Mouse (Mus musculus) embryo, embryonic 10 days (tissue): ENCODE data around the gene Grhpr.
"Not testable (repeated sequence)": the region's sequence is repeated elsewhere in the genome, so short reads cannot be mapped to it uniquely, and the experiment has no call there.

Experiments
- DNase-seq: peaks from one replicate; pipeline ENCODE4 v3.0.0-alpha.2; 2015; ENCODE audit warnings: low spot score

The Grhpr gene

DNA sequence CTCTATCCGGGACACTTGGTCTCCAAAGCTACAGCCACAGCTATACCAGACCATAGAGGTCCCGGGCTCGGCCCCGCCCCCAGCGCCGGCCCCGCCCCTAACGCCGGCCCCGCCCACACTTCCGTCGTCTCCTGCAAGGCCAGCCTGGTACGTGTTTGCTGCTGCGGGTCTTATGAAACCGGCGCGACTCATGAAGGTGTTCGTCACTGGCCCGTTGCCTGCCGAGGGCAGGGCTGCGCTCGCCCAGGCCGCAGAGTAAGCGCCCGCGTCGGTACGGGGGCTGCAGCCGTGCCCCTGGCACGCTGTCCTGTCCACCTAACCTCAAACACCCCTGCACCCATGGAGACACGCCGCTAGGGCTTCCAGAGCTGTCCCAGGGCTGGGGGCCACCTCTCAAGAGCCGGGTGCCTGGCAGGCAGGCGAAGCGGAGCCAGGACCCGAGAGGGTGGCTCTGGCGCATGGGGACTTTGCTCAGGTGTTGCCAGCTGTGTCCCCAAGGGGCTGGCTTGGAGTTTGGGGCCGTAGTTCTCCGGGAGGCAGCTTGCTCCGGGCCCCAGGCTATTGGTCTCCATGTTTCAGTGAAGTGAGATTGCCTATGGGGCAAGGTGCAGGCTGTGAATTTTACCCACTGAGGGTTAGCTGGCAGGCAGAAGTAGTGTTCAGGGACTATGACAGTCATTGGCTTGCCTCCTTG, at the start of gene Grhpr:
Grhpr (plus strand) TSS at position 116 of the 694 bp plus-strand sequence.
- DNase-seq = peak; percentile 78

GRCm38 (mm10) chr4:44931732-44932131, 49.5 kb upstream of the Grhpr start:
- DNase-seq = no peak

GRCm38 (mm10) chr4:44938359-44939340, 42.5 kb upstream of the Grhpr start:
- DNase-seq = no peak

GRCm38 (mm10) chr4:44939576-44940249, 41.5 kb upstream of the Grhpr start:
- DNase-seq = no peak

DNA sequence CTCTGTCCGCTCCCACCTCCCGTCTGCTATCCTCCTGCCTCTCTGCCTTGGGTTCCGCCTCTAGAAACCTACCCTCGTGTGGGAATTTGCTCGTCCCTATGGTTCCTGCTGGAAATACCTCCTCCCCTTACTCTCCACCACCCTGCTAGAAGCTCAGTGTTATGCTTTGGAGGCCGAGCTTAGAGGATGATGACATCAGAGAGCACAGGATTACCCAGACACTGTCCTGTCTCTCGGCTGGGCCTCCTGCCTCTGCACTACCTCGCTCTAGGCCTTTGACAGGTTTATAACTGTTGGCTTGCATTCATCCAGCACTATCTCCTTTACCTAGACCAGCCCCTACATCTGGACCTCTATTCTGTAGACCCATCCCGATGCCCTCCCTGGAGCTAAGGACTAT, 40.9 kb upstream of the Grhpr start:
- no peak for DNase-seq

DNA sequence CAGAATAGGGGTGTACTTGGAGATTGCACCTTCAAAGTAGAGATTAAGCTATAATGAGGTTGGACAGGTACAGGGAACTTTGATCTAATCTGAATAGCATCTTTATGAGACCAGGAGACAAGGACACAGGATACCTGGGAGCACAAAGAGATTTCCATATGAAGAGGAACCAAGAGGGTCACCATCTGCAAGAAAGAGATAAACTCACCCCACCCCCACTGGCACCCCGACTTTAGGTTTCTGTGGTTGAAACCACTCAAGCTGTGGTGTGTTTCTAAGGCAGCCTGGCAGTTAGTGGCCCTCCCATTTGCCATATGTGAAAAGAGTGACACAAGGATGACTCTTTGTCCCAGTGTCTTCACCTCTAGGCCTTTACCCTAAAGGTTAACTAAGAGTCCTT, 39.0 kb upstream of the Grhpr start:
- no peak for DNase-seq

DNA sequence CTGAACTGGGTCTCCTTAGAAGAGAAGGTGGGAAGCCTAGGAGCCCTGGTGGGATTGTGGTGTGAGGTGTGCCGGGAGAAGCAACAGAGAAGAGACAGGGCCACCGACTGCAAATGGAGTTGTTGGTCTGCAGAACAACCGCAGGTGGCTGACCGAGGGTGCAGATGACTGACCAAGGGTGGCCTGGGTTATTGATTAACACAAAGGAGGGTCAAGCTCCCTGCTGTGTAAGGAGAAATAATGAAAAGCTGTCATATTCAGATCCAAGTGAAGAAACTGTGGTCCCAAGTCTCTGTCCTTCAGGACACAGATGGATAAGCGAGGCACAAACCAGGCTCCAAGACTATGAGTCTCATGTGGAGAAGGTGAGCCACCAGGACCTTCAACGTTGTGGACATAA, 37.7 kb upstream of the Grhpr start:
- DNase-seq = no peak

- DNase-seq = no peak
These were observed 36.6 kb upstream of the Grhpr start for GRCm38 (mm10) chr4:44944426-44945075.

- not testable (repeated sequence) for DNase-seq
These were observed 35.1 kb upstream of the Grhpr start for GRCm38 (mm10) chr4:44946126-44946525.

DNA sequence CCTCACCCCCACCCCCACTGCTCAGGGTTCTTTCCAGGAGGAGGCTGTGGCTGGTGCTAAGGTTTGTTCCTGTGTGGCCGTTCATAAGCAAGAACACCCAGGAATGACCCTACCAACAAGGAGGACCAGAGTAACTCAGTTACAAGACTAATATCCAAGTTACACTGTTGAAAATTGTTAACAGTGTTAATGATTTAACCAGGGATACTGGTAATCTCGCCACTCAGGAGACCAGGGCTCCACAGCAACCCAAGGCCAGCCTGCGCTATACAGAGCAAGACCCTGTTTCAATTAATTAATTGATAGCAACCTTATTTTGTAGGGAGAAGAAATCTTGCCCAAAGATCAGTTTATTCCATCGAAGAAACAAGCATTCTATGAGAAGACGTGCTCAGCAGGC, 33.7 kb upstream of the Grhpr start:
- no peak for DNase-seq

- DNase-seq = no peak
These were observed 32.9 kb upstream of the Grhpr start for GRCm38 (mm10) chr4:44948314-44948713.

GRCm38 (mm10) chr4:44953041-44953440, 28.2 kb upstream of the Grhpr start:
- DNase-seq = peak; percentile 38

DNA sequence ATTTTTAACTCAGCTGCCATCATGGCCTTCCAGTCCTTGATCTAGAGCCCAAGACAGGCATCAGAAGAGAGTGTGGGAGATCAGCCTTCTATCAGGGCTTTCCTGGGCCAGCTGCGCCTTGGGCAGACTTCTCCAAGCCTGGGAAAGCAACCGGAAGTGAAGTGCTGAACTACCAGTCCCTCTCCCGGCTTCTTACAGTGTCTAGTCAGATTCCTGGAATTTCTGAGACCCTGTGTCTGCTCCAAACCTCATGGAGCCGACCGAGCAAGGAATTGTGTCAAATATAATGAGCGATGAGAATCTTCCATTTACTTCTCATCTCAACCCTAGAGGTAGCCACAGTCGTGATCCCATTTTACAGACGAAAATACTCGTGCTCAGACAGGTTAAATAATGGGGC, 22.4 kb upstream of the Grhpr start:
- DNase-seq = no peak

DNA sequence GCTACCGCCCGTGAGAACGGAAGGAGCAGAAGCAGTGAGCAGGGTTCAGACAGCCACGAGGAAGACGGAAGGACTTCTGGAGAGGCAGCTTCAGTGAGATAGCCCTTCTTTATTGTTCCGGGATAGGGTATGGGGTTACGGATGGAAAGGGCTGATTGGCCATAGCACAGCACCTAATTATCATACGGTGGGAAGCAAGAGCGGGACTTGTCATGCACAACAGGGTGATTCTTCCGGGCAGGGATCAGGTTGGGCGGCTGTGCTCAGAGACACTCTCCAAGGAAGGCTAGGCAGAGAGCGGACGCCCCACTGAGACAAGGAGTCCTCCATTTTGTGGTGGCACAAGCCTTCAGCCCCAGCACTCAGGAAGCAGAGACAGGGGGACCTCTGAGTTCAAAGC, 22.0 kb upstream of the Grhpr start:
- no peak for DNase-seq

GRCm38 (mm10) chr4:44963156-44963555, 18.0 kb upstream of the Grhpr start:
- no peak for DNase-seq

DNA sequence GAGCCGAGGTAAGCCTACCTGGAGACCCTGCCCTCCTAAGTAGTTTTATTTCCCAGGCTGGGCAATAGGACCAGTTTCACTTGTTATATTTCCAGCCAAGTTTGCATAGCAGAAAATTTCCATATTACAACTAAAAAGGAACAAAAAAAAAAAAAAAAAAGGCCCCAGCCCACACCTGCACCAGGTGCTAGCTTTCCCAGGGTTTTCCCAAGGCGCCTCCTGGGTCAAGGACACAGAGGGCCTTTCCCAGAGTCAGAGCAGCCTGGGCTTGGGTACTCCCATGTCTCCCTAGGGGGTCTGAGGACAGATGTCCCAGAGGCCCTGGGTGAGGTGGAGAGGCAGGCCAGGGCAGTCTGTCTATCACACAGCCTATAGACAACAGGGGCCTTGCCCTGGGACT, 16.0 kb upstream of the Grhpr start:
- DNase-seq = no peak

- DNase-seq = no peak
These were observed 15.5 kb upstream of the Grhpr start for GRCm38 (mm10) chr4:44965736-44966135.

DNA sequence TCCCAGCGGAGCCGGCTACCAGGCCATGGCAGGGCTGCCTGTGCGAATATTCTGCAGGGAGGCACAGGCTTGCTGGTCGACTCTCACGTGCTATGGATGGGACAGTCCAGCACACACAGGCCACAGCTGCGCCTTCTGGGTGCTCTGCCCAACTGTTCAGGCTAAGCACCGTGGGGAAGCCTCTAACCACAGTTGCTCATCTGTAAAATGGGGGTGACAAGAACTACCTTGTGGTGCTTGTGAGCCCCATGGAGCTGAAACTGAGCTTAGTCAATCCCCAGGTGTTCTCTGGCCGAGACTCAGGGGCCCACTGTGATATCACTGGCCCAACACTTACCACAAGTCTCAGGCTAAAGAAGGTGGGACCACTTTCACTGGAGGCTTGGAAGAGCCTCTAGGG, 13.8 kb upstream of the Grhpr start:
- no peak for DNase-seq

DNA sequence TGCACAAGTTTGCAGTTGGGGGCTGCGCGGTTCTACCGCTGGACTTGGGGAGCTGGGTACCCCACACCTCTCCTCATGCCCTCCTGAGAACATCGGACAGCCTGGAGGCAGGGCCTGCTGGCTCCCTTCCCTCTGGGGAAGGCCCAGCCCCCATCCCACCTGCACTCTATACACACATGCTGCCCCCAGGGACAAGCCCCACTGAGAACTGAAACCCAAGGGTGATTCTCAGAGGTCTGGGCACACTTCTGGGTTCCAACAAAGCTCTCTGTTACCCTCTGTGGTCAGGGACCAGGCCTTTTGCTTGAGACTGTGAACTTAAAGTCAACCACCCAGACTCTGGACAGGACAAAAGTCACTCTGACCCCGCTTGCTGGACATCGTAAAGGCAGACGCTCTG, 11.1 kb upstream of the Grhpr start:
- DNase-seq = no peak

- DNase-seq = peak; percentile 89
These were observed 10.5 kb upstream of the Grhpr start for GRCm38 (mm10) chr4:44970612-44971110.

GRCm38 (mm10) chr4:44973450-44973849, 7.7 kb upstream of the Grhpr start:
- DNase-seq = peak; percentile 93

DNA sequence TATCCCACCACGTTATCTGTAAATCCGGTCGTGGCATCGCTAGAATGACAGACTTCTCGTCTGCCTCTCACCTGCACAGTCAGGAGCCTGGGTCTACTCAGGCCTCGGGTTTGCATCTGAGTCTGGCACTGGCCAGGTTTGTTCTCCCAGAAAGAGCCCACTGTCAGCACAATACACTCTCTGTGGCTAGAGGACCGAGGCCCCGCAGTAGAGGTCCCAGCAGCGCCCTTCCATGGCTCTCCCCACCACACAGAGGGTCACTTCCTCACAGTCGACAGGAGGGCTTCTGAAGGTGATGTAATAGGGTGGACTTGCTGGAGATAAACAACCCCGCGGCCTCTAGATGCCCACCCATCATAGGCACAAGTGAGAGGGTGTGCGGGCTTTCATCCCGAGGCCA, 7.3 kb upstream of the Grhpr start:
- DNase-seq = no peak
